Mouse (Mus musculus) spleen, adult 2 months (tissue): ENCODE measurements at regions not wholly inside any gene's neighbourhood (a gene's known extent, or its start where the extent isn't known, plus 50 kb on each side); places are given as distances from the start of the nearest gene placed in this dataset.

Experiments used
- CTCF ChIP-seq: fragments of 200-500 bp; IDR thresholded peaks from 2 replicates; pipeline ENCODE4 v1.5.1; 2011; ENCODE audit warnings: mild to moderate bottlenecking, inconsistent platforms; ENCODE audit not compliant: insufficient read depth, insufficient read length, insufficient replicate concordance; ENCODE audit errors: extremely low read depth
- POLR2A ChIP-seq: fragments of 200-500 bp; IDR thresholded peaks from 2 replicates; pipeline ENCODE4 v1.6.1; 2011; ENCODE audit warnings: low read depth, low read length, inconsistent platforms

GRCm38 (mm10) chr2:75136618-75137017, 311.0 kb downstream of the Mtx2 start:
- TF ChIP-seq POLR2A = no peak
- TF ChIP-seq CTCF = no peak
